Mouse (Mus musculus) myocyte (in vitro differentiated cells): ENCODE measurements around the gene Ust. TPM values are rescaled to one million over a fixed set of nuclear protein-coding genes. Genes with fewer than 3 reads are reported as not detected.

ENCODE experiments used
- H3K27me3 ChIP-seq: one replicate; pipeline ENCODE4 v1.6.1; 2011; ENCODE audit not compliant: control insufficient read depth, insufficient read depth, insufficient read length
- H3K36me3 ChIP-seq: one replicate; pipeline ENCODE4 v1.6.1; 2011; ENCODE audit not compliant: control insufficient read depth, insufficient read depth
- H3K4me2 ChIP-seq: one replicate; pipeline ENCODE4 v1.6.1; 2011; ENCODE audit warnings: low read depth, control low read depth
- H3K4me3 ChIP-seq: one replicate; pipeline ENCODE4 v1.5.1; 2011; ENCODE audit warnings: mild to moderate bottlenecking, control low read depth, moderate library complexity
- H3K79me2 ChIP-seq: one replicate; pipeline ENCODE4 v1.6.1; 2011; ENCODE audit not compliant: control insufficient read depth, insufficient read depth
- H3ac ChIP-seq: one replicate; pipeline ENCODE4 v1.6.1; 2011; ENCODE audit not compliant: control insufficient read depth, insufficient read length
- CEBPB ChIP-seq: IDR thresholded peaks from 2 replicates; pipeline ENCODE4 v1.6.1; 2011; ENCODE audit warnings: mild to moderate bottlenecking, moderate library complexity; ENCODE audit not compliant: poor library complexity, insufficient read depth, severe bottlenecking
- E2F4 ChIP-seq: IDR thresholded peaks from one replicate; pipeline ENCODE4 v1.6.1; 2011; ENCODE audit warnings: mild to moderate bottlenecking, control low read depth, moderate library complexity; ENCODE audit not compliant: insufficient read depth
- MAX ChIP-seq: IDR thresholded peaks from one replicate; pipeline ENCODE4 v1.6.1; 2011; ENCODE audit warnings: low read depth, mild to moderate bottlenecking, control low read depth
- MYOD1 ChIP-seq, 3 experiments: IDR thresholded peaks; one replicate each; pipeline ENCODE4 v1.6.1; 2011; ENCODE audit warnings: control low read depth in 2 of 3, low read depth in 2 of 3, mild to moderate bottlenecking in 2 of 3, moderate library complexity in 1 of 3; ENCODE audit not compliant: insufficient read length in 2 of 3, control insufficient read depth in 1 of 3
- MYOG ChIP-seq, 3 experiments: IDR thresholded peaks; one replicate each; pipeline ENCODE4 v1.6.1; 2011; ENCODE audit warnings: control low read depth in 2 of 3, low read depth in 2 of 3, mild to moderate bottlenecking in 2 of 3; ENCODE audit not compliant: insufficient read length in 2 of 3, control insufficient read depth in 1 of 3, insufficient read depth in 1 of 3
- POLR2A ChIP-seq: IDR thresholded peaks from one replicate; pipeline ENCODE4 v1.6.1; 2011; ENCODE audit warnings: low read depth, mild to moderate bottlenecking, control low read depth, moderate library complexity; ENCODE audit not compliant: insufficient read length
- POLR2AphosphoS2 ChIP-seq: IDR thresholded peaks from one replicate; pipeline ENCODE4 v1.6.1; 2011; ENCODE audit warnings: low read depth, control low read depth; ENCODE audit not compliant: insufficient read length
- REST ChIP-seq: IDR thresholded peaks from one replicate; pipeline ENCODE4 v1.6.1; 2011; ENCODE audit warnings: mild to moderate bottlenecking, control low read depth, moderate library complexity; ENCODE audit not compliant: insufficient read depth, insufficient read length
- SRF ChIP-seq: IDR thresholded peaks from one replicate; pipeline ENCODE4 v1.6.1; 2011; ENCODE audit warnings: low read depth; ENCODE audit not compliant: control insufficient read depth, insufficient read length
- TCF12 ChIP-seq: IDR thresholded peaks from one replicate; pipeline ENCODE4 v1.6.1; 2011; ENCODE audit warnings: mild to moderate bottlenecking, control low read depth; ENCODE audit not compliant: poor library complexity, insufficient read depth, severe bottlenecking
- TCF3 ChIP-seq: IDR thresholded peaks from one replicate; pipeline ENCODE4 v1.6.1; 2011; ENCODE audit warnings: low read depth, control low read depth; ENCODE audit not compliant: insufficient read length
- USF1 ChIP-seq: IDR thresholded peaks from one replicate; pipeline ENCODE4 v1.6.1; 2011; ENCODE audit warnings: low read depth, mild to moderate bottlenecking, control low read depth, moderate library complexity
- polyA plus RNA-seq: library from polyadenylated mRNA; unstranded; fragments of >200 nt; fragmentation: generic; extraction: Trizol; gene quantifications from one replicate; pipeline ENCODE4 v1.2.1, GENCODE M21; 2012; ENCODE audit warnings: missing spikeins

Ust gene
- polyA plus RNA-seq, 1 experiment = 7.3 TPM

DNA sequence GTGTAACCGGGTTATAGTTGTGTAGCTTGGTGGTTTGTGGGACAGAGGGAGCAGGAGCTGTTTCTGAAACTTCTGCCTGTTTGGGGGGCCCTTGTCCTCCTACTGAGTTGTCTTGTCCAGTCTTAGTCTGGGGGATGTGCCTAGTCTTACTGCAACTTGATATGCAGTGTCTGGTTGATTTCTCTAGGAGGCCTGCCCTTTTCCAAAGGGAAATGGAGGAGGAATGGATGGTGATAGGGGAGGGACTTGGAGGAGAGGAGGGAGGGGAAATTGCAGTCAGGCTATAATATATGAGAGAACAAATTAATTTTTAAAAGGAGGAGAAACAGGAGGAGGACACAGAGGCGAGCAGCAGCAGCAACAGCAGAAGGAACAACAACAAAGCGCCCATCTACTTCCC is 4.9 kb downstream of the Ust start:
- H3K4me2 ChIP-seq = peak overlapping the region; percentile 18
- H3ac ChIP-seq = no peak overlapping the region
- H3K4me3 ChIP-seq = no peak overlapping the region
- peaks cover 35% of the 10 kb centered on the region for H3K79me2 ChIP-seq
- no peaks in the 10 kb centered on the region for H3K27me3 ChIP-seq
- TF ChIP-seq TCF3 = no peak
- TF ChIP-seq POLR2AphosphoS2 = no peak
- TF ChIP-seq CEBPB = no peak
- no peak for TF ChIP-seq E2F4
- TF ChIP-seq REST = no peak
- no peak for TF ChIP-seq TCF12
- no peak for TF ChIP-seq MYOD1 (IDR thresholded peaks at IDR 0.05; ENCODE audit: control insufficient read depth in 1 of 3, insufficient read length in 2 of 3, low read depth in 2 of 3)
- no peak for TF ChIP-seq POLR2A
- no peak for TF ChIP-seq SRF
- TF ChIP-seq USF1 = no peak
- no peak for TF ChIP-seq MYOG (IDR thresholded peaks at IDR 0.05; ENCODE audit: control insufficient read depth in 1 of 3, insufficient read depth in 1 of 3, insufficient read length in 2 of 3, low read depth in 2 of 3)
- no peak for TF ChIP-seq MAX
- H3K36me3 ChIP-seq = no peaks in the 10 kb centered on the region

DNA sequence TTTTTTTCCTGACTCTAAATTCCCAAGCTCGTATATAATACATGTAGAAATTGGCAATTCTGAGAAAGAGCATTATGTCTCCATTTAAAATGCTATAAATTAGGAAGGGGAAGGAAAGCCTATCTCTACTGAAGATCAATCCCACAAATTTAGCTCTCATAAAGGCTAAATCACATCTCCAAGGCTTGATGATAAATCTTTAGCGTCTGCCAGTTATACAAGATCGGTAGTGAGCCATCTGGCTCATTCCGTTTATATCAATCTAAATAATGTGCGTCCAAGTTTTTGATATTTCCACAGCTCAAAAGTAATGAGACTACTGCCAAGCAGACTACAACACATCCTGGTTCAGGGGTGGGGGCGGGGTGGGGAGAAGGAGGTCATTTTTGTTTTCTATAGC is 6.4 kb downstream of the Ust start:
- Histone ChIP-seq H3K4me3 (no peak overlapping the region), H3K27me3 (no peaks in the 10 kb centered on the region), H3K36me3 (no peaks in the 10 kb centered on the region), H3K79me2 (peaks cover 38% of the 10 kb centered on the region), H3K4me2 (no peak overlapping the region), H3ac (no peak overlapping the region)
- TF ChIP-seq POLR2A (no peak), POLR2AphosphoS2 (no peak), USF1 (no peak), MAX (no peak), TCF12 (no peak), TCF3 (no peak), MYOD1 (IDR thresholded peaks at IDR 0.05; ENCODE audit: control insufficient read depth in 1 of 3, insufficient read length in 2 of 3, low read depth in 2 of 3) (no peak), CEBPB (no peak), REST (no peak), MYOG (IDR thresholded peaks at IDR 0.05; ENCODE audit: control insufficient read depth in 1 of 3, insufficient read depth in 1 of 3, insufficient read length in 2 of 3, low read depth in 2 of 3) (no peak), SRF (no peak), E2F4 (no peak)

DNA sequence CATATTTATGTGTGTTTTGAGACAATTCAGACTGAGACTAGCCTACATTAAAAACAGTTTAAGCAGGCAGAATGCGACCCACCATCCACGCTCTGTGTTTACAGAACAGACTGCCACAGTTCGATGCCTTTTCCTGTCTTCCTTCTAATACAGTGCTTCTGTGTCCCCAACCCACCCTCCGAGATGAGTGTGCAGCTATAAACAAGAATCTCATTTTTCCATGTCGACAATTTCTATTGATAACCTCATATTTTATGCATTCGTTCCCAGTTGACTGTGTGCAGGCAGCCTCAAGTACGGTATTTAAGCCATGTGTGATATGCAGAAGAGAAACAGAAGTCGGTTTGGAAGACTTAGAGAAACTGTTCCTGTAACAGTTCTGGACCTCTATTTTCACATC is 6.9 kb downstream of the Ust start:
- Histone ChIP-seq H3K79me2 (peaks cover 38% of the 10 kb centered on the region), H3K4me3 (no peak overlapping the region), H3K36me3 (no peaks in the 10 kb centered on the region), H3K27me3 (no peaks in the 10 kb centered on the region), H3K4me2 (no peak overlapping the region), H3ac (no peak overlapping the region)
- TF ChIP-seq POLR2A (no peak), REST (no peak), TCF3 (no peak), MYOG (IDR thresholded peaks at IDR 0.05; ENCODE audit: control insufficient read depth in 1 of 3, insufficient read depth in 1 of 3, insufficient read length in 2 of 3, low read depth in 2 of 3) (no peak)

DNA sequence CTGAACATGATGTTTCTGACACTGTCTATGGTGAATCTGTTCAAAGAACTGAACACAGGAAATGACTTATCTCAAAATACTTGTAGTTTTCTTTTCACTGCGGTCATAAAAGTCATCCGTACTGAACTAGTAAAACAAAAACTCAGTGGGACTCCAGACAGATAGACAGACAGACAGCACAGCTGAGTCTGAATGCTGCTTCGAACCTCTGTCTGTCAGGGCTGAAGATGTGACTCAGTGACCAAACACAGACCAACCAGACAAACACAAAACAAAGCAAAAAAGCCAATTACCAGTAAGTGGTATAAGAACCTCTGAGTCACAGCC is 12.4 kb downstream of the Ust start:
- peak overlapping the region; percentile 3 for H3K4me3 ChIP-seq
- TF ChIP-seq E2F4 (no peak), SRF (no peak), MYOD1 (IDR thresholded peaks at IDR 0.05; ENCODE audit: control insufficient read depth in 1 of 3, insufficient read length in 2 of 3, low read depth in 2 of 3) (peak in 2 of 3 experiments; percentile 40 to 69)
- no peaks in the 10 kb centered on the region for H3K36me3 ChIP-seq
- no peak overlapping the region for H3ac ChIP-seq
- peak overlapping the region; percentile 93 for H3K4me2 ChIP-seq
- H3K27me3 ChIP-seq = no peaks in the 10 kb centered on the region
- peaks cover 46% of the 10 kb centered on the region for H3K79me2 ChIP-seq

DNA sequence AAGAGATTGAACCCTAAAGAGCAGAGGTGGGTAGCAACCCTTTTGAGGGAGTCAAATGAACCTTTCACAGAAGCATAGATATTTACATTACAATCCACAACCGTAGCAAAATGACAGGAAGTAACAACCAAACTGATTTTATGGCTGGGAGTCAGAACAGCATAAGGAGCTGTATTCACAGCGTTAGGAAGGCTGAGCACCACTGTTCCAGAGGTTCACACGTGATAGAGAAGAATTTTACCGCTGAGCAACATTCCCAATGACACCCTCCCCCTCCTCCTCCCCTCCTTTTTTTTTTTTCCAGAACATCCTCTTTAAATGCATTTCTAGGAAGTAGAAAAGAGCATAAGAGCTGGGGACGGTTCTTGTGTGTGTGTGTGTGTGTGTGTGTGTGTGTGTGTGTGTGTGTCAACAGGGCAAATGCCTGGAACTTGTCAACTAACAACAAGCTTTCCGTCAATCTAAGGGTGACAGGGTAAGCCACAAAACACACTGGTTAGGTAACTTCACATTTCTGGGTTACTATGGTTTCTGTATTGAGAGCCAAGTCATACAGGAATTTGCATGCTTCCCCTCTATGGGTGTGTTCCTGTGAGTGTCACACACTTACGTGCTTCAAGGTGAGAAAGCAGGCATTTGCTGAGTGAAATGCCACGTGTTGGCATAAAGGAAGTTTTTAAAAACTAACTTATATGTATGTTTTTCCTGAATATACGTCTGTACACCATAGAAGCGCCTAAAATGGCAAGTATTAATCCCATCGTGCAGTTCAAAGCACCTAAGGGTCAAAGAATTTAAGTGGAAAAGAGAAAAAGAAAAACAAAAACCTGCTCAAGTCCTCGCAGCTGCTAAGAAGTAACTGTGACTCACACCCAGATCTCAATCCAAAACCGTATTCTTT is 13.0 kb downstream of the Ust start:
- no peaks in the 10 kb centered on the region for H3K27me3 ChIP-seq
- no peak overlapping the region for H3ac ChIP-seq
- TF ChIP-seq CEBPB (no peak), SRF (no peak), E2F4 (no peak), MYOD1 (IDR thresholded peaks at IDR 0.05; ENCODE audit: control insufficient read depth in 1 of 3, insufficient read length in 2 of 3, low read depth in 2 of 3) (no peak), POLR2AphosphoS2 (no peak)
- H3K36me3 ChIP-seq = no peaks in the 10 kb centered on the region
- peak overlapping the region; percentile 93 for H3K4me2 ChIP-seq
- peaks cover 46% of the 10 kb centered on the region for H3K79me2 ChIP-seq
- peak overlapping the region; percentile 3 for H3K4me3 ChIP-seq
